Mouse (Mus musculus): ENCODE measurements around the gene Mfap3. TPM values are rescaled to one million over a fixed set of nuclear protein-coding genes. Genes with fewer than 3 reads are reported as not detected.

Mfap3 gene
- polyA plus RNA-seq, 1 experiment, result 63.0 TPM

DNA sequence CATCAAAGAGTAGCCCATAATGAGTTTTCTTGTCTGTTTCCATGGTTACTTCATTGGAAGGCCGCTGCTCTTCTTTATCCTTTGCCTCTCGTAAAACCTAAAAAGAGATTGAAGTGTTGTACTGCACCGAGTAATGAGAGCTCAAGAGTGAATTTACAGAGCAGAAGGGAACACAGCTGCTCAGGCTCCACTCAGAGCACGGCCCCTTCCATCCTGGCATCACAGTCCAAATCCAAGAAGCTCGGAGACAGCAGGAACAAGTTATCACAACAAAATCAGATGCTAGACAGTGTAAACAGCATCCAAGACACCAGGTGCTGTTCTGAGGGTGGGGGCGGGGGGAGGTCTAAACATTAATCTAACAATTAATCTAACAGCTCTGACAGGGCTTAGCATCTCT lies 11.6 kb upstream of the Mfap3 start:
- Histone ChIP-seq H3K4me1 (ENCODE audit: control insufficient read depth, insufficient read depth, low read length) (no peaks in the 10 kb centered on the region), H3K36me3 (ENCODE audit: control insufficient read depth, insufficient read depth, low read length, poor library complexity, severe bottlenecking) (peaks cover 54% of the 10 kb centered on the region), H3K9ac (ENCODE audit: low read depth, poor library complexity, severe bottlenecking) (no peak overlapping the region), H3K27ac (ENCODE audit: insufficient read depth, low read length) (no peak overlapping the region), H3K9me3 (replicated peaks; ENCODE audit: control insufficient read depth, insufficient read depth, low read length, poor library complexity, severe bottlenecking) (no peaks in the 10 kb centered on the region), H3K27me3 (ENCODE audit: control insufficient read depth, insufficient read depth, low read length, poor library complexity, severe bottlenecking) (no peaks in the 10 kb centered on the region), H3K4me3 (ENCODE audit: low read depth, low read length) (no peak overlapping the region)
- TF ChIP-seq POLR2A (IDR thresholded peaks at IDR 0.05; ENCODE audit: insufficient read depth, low read length), result no peak
- TF ChIP-seq EP300 (IDR thresholded peaks at IDR 0.05; ENCODE audit: insufficient read depth, low read depth, low read length), result no peak
- no peak for TF ChIP-seq CTCF (IDR thresholded peaks at IDR 0.05; ENCODE audit: low read depth, low read length)

GRCm38 (mm10) chr11:57515218-57515617 lies 3.2 kb upstream of the Mfap3 start:
- H3K27ac ChIP-seq (ENCODE audit: insufficient read depth, low read length), result no peak overlapping the region
- no peaks in the 10 kb centered on the region for H3K9me3 ChIP-seq (replicated peaks; ENCODE audit: control insufficient read depth, insufficient read depth, low read length, poor library complexity, severe bottlenecking)
- H3K4me3 ChIP-seq (ENCODE audit: low read depth, low read length), result no peak overlapping the region
- TF ChIP-seq CTCF (IDR thresholded peaks at IDR 0.05; ENCODE audit: low read depth, low read length) (no peak), EP300 (IDR thresholded peaks at IDR 0.05; ENCODE audit: insufficient read depth, low read depth, low read length) (no peak), POLR2A (IDR thresholded peaks at IDR 0.05; ENCODE audit: insufficient read depth, low read length) (no peak)
- peaks cover 21% of the 10 kb centered on the region for H3K36me3 ChIP-seq (ENCODE audit: control insufficient read depth, insufficient read depth, low read length, poor library complexity, severe bottlenecking)
- no peaks in the 10 kb centered on the region for H3K4me1 ChIP-seq (ENCODE audit: control insufficient read depth, insufficient read depth, low read length)
- no peak overlapping the region for H3K9ac ChIP-seq (ENCODE audit: low read depth, poor library complexity, severe bottlenecking)
- H3K27me3 ChIP-seq (ENCODE audit: control insufficient read depth, insufficient read depth, low read length, poor library complexity, severe bottlenecking), result no peaks in the 10 kb centered on the region

DNA sequence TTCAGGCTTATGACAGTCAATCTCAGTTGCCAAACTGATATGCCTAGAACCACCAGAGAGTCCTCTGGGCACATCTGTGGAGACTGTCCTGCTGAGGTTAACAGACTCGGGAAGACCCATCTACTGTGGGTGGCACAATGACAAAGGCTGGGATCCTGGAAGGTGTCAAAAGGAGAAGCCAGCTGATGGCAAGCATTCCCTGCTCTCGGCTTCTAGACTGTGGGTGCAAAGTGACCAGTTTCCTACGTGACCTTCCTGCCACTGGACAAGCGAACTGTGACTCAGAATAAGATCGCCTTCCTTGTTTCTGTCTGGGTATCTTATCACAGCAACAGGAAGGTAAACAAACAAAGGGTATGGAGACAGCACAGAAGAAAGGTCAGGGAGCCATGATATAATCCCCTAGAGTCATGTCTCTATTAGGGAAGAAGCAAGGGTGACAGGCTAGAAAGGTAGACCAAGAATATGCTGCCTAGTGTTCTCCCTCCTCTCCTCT lies 1.5 kb upstream of the Mfap3 start:
- Histone ChIP-seq H3K27me3 (ENCODE audit: control insufficient read depth, insufficient read depth, low read length, poor library complexity, severe bottlenecking) (no peaks in the 10 kb centered on the region), H3K4me1 (ENCODE audit: control insufficient read depth, insufficient read depth, low read length) (no peaks in the 10 kb centered on the region), H3K9ac (ENCODE audit: low read depth, poor library complexity, severe bottlenecking) (no peak overlapping the region), H3K27ac (ENCODE audit: insufficient read depth, low read length) (no peak overlapping the region), H3K36me3 (ENCODE audit: control insufficient read depth, insufficient read depth, low read length, poor library complexity, severe bottlenecking) (peaks cover 13% of the 10 kb centered on the region), H3K4me3 (ENCODE audit: low read depth, low read length) (no peak overlapping the region), H3K9me3 (replicated peaks; ENCODE audit: control insufficient read depth, insufficient read depth, low read length, poor library complexity, severe bottlenecking) (no peaks in the 10 kb centered on the region)
- TF ChIP-seq EP300 (IDR thresholded peaks at IDR 0.05; ENCODE audit: insufficient read depth, low read depth, low read length) (no peak), POLR2A (IDR thresholded peaks at IDR 0.05; ENCODE audit: insufficient read depth, low read length) (no peak), CTCF (IDR thresholded peaks at IDR 0.05; ENCODE audit: low read depth, low read length) (no peak)

DNA sequence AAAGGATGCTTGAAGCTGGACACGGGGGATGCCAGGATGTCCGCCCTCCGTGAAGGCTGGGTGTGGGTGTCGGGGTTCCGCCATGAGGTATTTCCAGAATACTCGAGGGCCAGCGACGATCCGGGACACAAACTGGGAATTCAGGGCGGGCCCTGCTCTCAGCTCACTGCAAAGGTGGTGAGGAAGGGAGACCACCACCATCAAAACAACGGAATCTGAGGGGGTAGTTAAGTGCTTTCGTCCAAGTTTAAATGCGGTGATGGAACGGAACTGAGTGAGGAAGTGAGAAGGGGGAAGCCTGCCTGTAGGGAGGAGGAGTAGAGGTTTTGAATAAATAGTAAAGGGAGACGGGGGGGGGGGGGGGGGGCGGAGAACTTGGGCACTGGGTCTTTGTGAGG lies 286 bp downstream of the Mfap3 start:
- Histone ChIP-seq H3K4me1 (ENCODE audit: control insufficient read depth, insufficient read depth, low read length) (no peaks in the 10 kb centered on the region), H3K9ac (ENCODE audit: low read depth, poor library complexity, severe bottlenecking) (peak overlapping the region; percentile 77), H3K27me3 (ENCODE audit: control insufficient read depth, insufficient read depth, low read length, poor library complexity, severe bottlenecking) (no peaks in the 10 kb centered on the region), H3K36me3 (ENCODE audit: control insufficient read depth, insufficient read depth, low read length, poor library complexity, severe bottlenecking) (0 out of 2 replicates have a peak, but pooled peaks cover under 1% of the 10 kb centered on the region), H3K27ac (ENCODE audit: insufficient read depth, low read length) (peak overlapping the region; percentile 40; the same call in 1 of the 2 replicates), H3K4me3 (ENCODE audit: low read depth, low read length) (peak overlapping the region; percentile 84), H3K9me3 (replicated peaks; ENCODE audit: control insufficient read depth, insufficient read depth, low read length, poor library complexity, severe bottlenecking) (no peaks in the 10 kb centered on the region)
- TF ChIP-seq POLR2A (IDR thresholded peaks at IDR 0.05; ENCODE audit: insufficient read depth, low read length), result no peak
- no peak for TF ChIP-seq EP300 (IDR thresholded peaks at IDR 0.05; ENCODE audit: insufficient read depth, low read depth, low read length)
- TF ChIP-seq CTCF (IDR thresholded peaks at IDR 0.05; ENCODE audit: low read depth, low read length), result no peak

DNA sequence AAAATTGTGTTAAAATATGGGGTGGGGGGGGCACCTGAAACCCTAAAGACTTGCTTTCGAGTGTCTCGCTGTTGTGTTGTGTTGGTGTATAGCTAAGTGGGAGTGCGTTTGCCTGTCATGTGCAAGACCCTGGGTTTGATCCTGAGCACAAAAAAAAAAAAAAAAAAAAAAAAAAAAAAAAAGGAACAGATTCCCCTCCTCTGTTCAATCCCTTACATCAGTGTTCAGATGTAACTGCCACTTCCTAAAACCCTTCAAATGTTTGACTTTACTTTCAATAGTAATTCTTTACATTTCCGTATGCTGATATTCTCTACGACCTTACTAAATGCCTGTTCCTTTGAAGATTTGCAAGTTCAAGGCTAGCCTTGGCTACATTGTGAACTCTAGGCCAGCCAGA lies 840 bp downstream of the Mfap3 start:
- peak overlapping the region; percentile 77 for H3K9ac ChIP-seq (ENCODE audit: low read depth, poor library complexity, severe bottlenecking)
- H3K27ac ChIP-seq (ENCODE audit: insufficient read depth, low read length), result no peak overlapping the region

DNA sequence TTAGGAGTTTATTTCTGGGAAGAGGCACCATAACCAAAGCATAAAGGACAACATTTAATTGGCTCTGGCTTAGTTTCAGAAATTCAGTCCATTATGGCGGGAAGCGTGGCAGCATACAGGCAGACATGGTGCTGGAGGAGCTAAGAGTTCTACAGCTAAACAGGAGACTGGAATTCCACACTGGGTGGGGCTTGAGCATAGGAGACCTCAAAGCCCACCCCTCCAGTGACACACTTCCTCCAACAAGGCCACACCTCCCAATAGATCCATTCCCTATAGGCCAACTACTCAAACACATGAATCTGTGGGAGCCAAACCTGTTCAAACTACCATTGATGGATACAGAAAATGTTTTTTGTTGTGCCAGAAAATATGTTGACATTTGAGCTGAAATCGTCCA lies 2.7 kb downstream of the Mfap3 start:
- Histone ChIP-seq H3K36me3 (ENCODE audit: control insufficient read depth, insufficient read depth, low read length, poor library complexity, severe bottlenecking) (no peaks in the 10 kb centered on the region), H3K4me3 (ENCODE audit: low read depth, low read length) (no peak overlapping the region), H3K27ac (ENCODE audit: insufficient read depth, low read length) (no peak overlapping the region), H3K4me1 (ENCODE audit: control insufficient read depth, insufficient read depth, low read length) (no peaks in the 10 kb centered on the region), H3K9me3 (replicated peaks; ENCODE audit: control insufficient read depth, insufficient read depth, low read length, poor library complexity, severe bottlenecking) (no peaks in the 10 kb centered on the region), H3K27me3 (ENCODE audit: control insufficient read depth, insufficient read depth, low read length, poor library complexity, severe bottlenecking) (no peaks in the 10 kb centered on the region), H3K9ac (ENCODE audit: low read depth, poor library complexity, severe bottlenecking) (no peak overlapping the region)
- TF ChIP-seq POLR2A (IDR thresholded peaks at IDR 0.05; ENCODE audit: insufficient read depth, low read length) (no peak), EP300 (IDR thresholded peaks at IDR 0.05; ENCODE audit: insufficient read depth, low read depth, low read length) (no peak), CTCF (IDR thresholded peaks at IDR 0.05; ENCODE audit: low read depth, low read length) (no peak)

More for the DNA sequence above, 840 bp downstream of the Mfap3 start:
- Histone ChIP-seq H3K9me3 (replicated peaks; ENCODE audit: control insufficient read depth, insufficient read depth, low read length, poor library complexity, severe bottlenecking) (no peaks in the 10 kb centered on the region), H3K4me1 (ENCODE audit: control insufficient read depth, insufficient read depth, low read length) (no peaks in the 10 kb centered on the region), H3K4me3 (ENCODE audit: low read depth, low read length) (peak overlapping the region; percentile 63), H3K27me3 (ENCODE audit: control insufficient read depth, insufficient read depth, low read length, poor library complexity, severe bottlenecking) (no peaks in the 10 kb centered on the region), H3K36me3 (ENCODE audit: control insufficient read depth, insufficient read depth, low read length, poor library complexity, severe bottlenecking) (no peaks in the 10 kb centered on the region)
- TF ChIP-seq EP300 (IDR thresholded peaks at IDR 0.05; ENCODE audit: insufficient read depth, low read depth, low read length) (no peak), CTCF (IDR thresholded peaks at IDR 0.05; ENCODE audit: low read depth, low read length) (no peak), POLR2A (IDR thresholded peaks at IDR 0.05; ENCODE audit: insufficient read depth, low read length) (no peak)

Data from ES-Bruce4 (cell line).